Mouse (Mus musculus) lung, adult 2 months (tissue): ENCODE data around the gene Tenm2. TPM values are rescaled to one million over a fixed set of nuclear protein-coding genes. Genes with fewer than 3 reads are reported as not detected.

Source experiments
- DNase-seq: peaks from one replicate; pipeline ENCODE4 v3.0.0; 2022
- H3K4me1 ChIP-seq: fragments of 200-500 bp; 2 replicates; pipeline ENCODE4 v1.6.1; 2011; ENCODE audit warnings: low read length; ENCODE audit not compliant: control insufficient read depth, insufficient read depth
- H3K4me3 ChIP-seq: fragments of 200-500 bp; replicated peaks from 2 replicates; pipeline ENCODE3; 2011; ENCODE audit warnings: low read depth, mild to moderate bottlenecking, control low read depth, low read length; ENCODE audit errors: extremely low read depth
- CTCF ChIP-seq: fragments of 200-500 bp; IDR thresholded peaks from 2 replicates; pipeline ENCODE4 v1.5.1; 2011; ENCODE audit warnings: mild to moderate bottlenecking, low read length, control low read depth; ENCODE audit not compliant: insufficient read depth
- POLR2A ChIP-seq: fragments of 200-500 bp; IDR thresholded peaks from 2 replicates; pipeline ENCODE4 v1.6.1; 2011; ENCODE audit warnings: low read depth, mild to moderate bottlenecking, control low read depth, low read length, borderline replicate concordance; ENCODE audit errors: extremely low read depth
- WGBS: fragments of 180-500 bp; shearing (Covaris S2); methylation state at CpG from one replicate; pipeline ENCODE4 v1.1.7; 2018; 5-methylcytosine and 5-hydroxymethylcytosine counted together
- polyA plus RNA-seq: library from polyadenylated mRNA; depleted of rRNA; stranded (reverse); fragments of >200 nt; gene quantifications from 2 replicates; pipeline ENCODE4 v1.2.3, GENCODE M21; 2012

Tenm2 gene
- polyA plus RNA-seq, 1 experiment = 0.36 TPM

- TF ChIP-seq CTCF = no peak
- TF ChIP-seq POLR2A = no peak
- WGBS = 73% methylated on average over 12 of the region's 12 CpGs
Observed at GRCm38 (mm10) chr11:36113326-36113725, 1122.4 kb downstream of the Tenm2 start.

GRCm38 (mm10) chr11:36108970-36109731, 1126.6 kb downstream of the Tenm2 start:
- 27% methylated on average over 12 of the region's 12 CpGs for WGBS
- DNase-seq = no peak
- no peak overlapping the region for H3K4me3 ChIP-seq
- no peaks in the 10 kb centered on the region for H3K4me1 ChIP-seq
- TF ChIP-seq CTCF (no peak), POLR2A (no peak)

More at GRCm38 (mm10) chr11:36113326-36113725, 1122.4 kb downstream of the Tenm2 start:
- Histone ChIP-seq H3K4me3 (no peak overlapping the region), H3K4me1 (no peaks in the 10 kb centered on the region)
- no peak for DNase-seq

- Histone ChIP-seq H3K4me3 (no peak overlapping the region), H3K4me1 (no peaks in the 10 kb centered on the region)
- DNase-seq = no peak
- no peak for TF ChIP-seq CTCF
- no peak for TF ChIP-seq POLR2A
- WGBS = 86% methylated on average over 6 of the region's 6 CpGs
Observed at GRCm38 (mm10) chr11:36107840-36108239, 1127.9 kb downstream of the Tenm2 start.

- no peak for DNase-seq
- 41% methylated on average over 10 of the region's 10 CpGs for WGBS
- TF ChIP-seq CTCF = no peak
- no peak for TF ChIP-seq POLR2A
- H3K4me1 ChIP-seq = no peaks in the 10 kb centered on the region
- H3K4me3 ChIP-seq = no peak overlapping the region
Observed at GRCm38 (mm10) chr11:36106639-36107038, 1129.1 kb downstream of the Tenm2 start.

- no peaks in the 10 kb centered on the region for H3K4me1 ChIP-seq
- TF ChIP-seq CTCF = no peak
- TF ChIP-seq POLR2A = no peak
- 59% methylated on average over 6 of the region's 6 CpGs for WGBS
- DNase-seq = no peak
- H3K4me3 ChIP-seq = no peak overlapping the region
Observed at GRCm38 (mm10) chr11:36103556-36103955, 1132.2 kb downstream of the Tenm2 start.

- no peak for DNase-seq
- WGBS = 82% methylated on average over 14 of the region's 14 CpGs
- Histone ChIP-seq H3K4me3 (no peak overlapping the region), H3K4me1 (no peaks in the 10 kb centered on the region)
- TF ChIP-seq CTCF (no peak), POLR2A (no peak)
Observed at GRCm38 (mm10) chr11:36096219-36096618, 1139.5 kb downstream of the Tenm2 start.

- WGBS = 6% methylated on average over 3 of the region's 3 CpGs
- no peaks in the 10 kb centered on the region for H3K4me1 ChIP-seq
- H3K4me3 ChIP-seq = no peak overlapping the region
- TF ChIP-seq POLR2A = no peak
- TF ChIP-seq CTCF = no peak
- no peak for DNase-seq
Observed at GRCm38 (mm10) chr11:36090210-36090609, 1145.6 kb downstream of the Tenm2 start.

GRCm38 (mm10) chr11:36081399-36082053, 1154.2 kb downstream of the Tenm2 start:
- no peaks in the 10 kb centered on the region for H3K4me1 ChIP-seq
- no peak for DNase-seq
- TF ChIP-seq POLR2A (no peak), CTCF (no peak)
- H3K4me3 ChIP-seq = no peak overlapping the region
- whole genome bisulfite sequencing = 34% methylated on average over 10 of the region's 10 CpGs

- no peaks in the 10 kb centered on the region for H3K4me1 ChIP-seq
- 70% methylated on average over 11 of the region's 11 CpGs for WGBS
- no peak for DNase-seq
- H3K4me3 ChIP-seq = no peak overlapping the region
- TF ChIP-seq CTCF (no peak), POLR2A (no peak)
Observed at GRCm38 (mm10) chr11:36080766-36081165, 1155.0 kb downstream of the Tenm2 start.

GRCm38 (mm10) chr11:36078391-36078790, 1157.4 kb downstream of the Tenm2 start:
- H3K4me3 ChIP-seq = no peak overlapping the region
- no peaks in the 10 kb centered on the region for H3K4me1 ChIP-seq
- DNase-seq = no peak
- 74% methylated on average over 7 of the region's 7 CpGs for WGBS
- TF ChIP-seq CTCF (no peak), POLR2A (no peak)
